Mouse (Mus musculus): ENCODE measurements at regions not wholly inside any gene's neighbourhood (a gene's known extent, or its start where the extent isn't known, plus 50 kb on each side); places are given as distances from the start of the nearest gene placed in this dataset.

DNA sequence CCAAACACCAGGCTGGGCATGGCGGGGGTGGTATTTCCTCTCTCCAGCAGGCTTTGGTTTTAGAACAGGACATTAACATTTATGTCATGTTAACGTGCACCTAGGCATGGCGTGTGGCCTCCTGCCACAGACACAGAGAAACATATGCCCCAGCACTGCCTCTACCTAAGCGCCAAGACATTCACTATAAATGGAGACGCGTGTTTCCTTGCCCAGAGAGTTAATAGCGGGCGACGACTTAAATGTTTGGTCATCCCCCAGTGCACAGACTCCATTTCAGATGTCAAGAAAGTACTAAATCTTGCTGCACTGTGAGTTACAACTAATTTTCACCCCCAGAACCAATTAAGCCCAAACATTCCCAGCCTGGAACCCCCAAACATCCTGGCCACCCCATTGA is 646.3 kb downstream of the Rab28 start:
- TF ChIP-seq CTCF (IDR thresholded peaks at IDR 0.05; ENCODE audit: low read depth, low read length) (no peak), POLR2A (IDR thresholded peaks at IDR 0.05; ENCODE audit: extremely low read depth, insufficient read depth, low read length) (no peak)

Measured in liver, adult 2 months (tissue).